Mouse (Mus musculus) kidney, postnatal 0 days (tissue): ENCODE results near the gene Adgrv1. TPM values are rescaled to one million over a fixed set of nuclear protein-coding genes. Genes with fewer than 3 reads are reported as not detected.
A peak's percentile ranks its signal among the peaks of the same experiment; 100 is the strongest.

Source experiments
- ATAC-seq: fragments of 200-750 bp; cut with Nextera tagmentation; replicated peaks from 2 replicates; pipeline ENCODE4 v1.8.0; 2017; ENCODE audit warnings: low read depth, moderate number of reproducible peaks, moderate TSS enrichment, moderate library complexity; ENCODE audit not compliant: low FRiP score
- DNase-seq: peaks from one replicate; pipeline ENCODE4 v3.0.0-alpha.2; 2016; ENCODE audit warnings: low spot score
- H3K27ac ChIP-seq: fragments of 300-500 bp; sonication (generic); 2 replicates; pipeline ENCODE4 v1.5.1; 2014; ENCODE audit warnings: mild to moderate bottlenecking
- H3K27me3 ChIP-seq: fragments of 300-500 bp; sonication (generic); 2 replicates; pipeline ENCODE4 v1.6.1; 2014; ENCODE audit warnings: low read length, mixed read lengths; ENCODE audit not compliant: insufficient read depth
- H3K36me3 ChIP-seq: fragments of 300-500 bp; sonication (generic); 2 replicates; pipeline ENCODE4 v1.6.1; 2014; ENCODE audit warnings: low read length, mixed read lengths; ENCODE audit not compliant: insufficient read depth
- H3K4me1 ChIP-seq: fragments of 300-500 bp; sonication (generic); replicated peaks from 2 replicates; pipeline ENCODE4 v1.6.1; 2014; ENCODE audit warnings: antibody characterized with exemption, low read length, mixed read lengths; ENCODE audit not compliant: insufficient read depth
- H3K4me2 ChIP-seq: fragments of 300-500 bp; sonication (generic); 2 replicates; pipeline ENCODE4 v1.6.1; 2014; ENCODE audit warnings: mild to moderate bottlenecking, low read length, moderate library complexity, mixed read lengths
- H3K4me3 ChIP-seq: fragments of 300-500 bp; sonication (generic); replicated peaks from 2 replicates; pipeline ENCODE4 v1.5.1; 2014; ENCODE audit warnings: low read depth, low read length
- H3K9ac ChIP-seq: fragments of 300-500 bp; sonication (generic); 2 replicates; pipeline ENCODE4 v1.6.1; 2014; ENCODE audit warnings: low read depth, low read length
- H3K9me3 ChIP-seq: fragments of 300-500 bp; sonication (generic); replicated peaks from 2 replicates; pipeline ENCODE4 v1.6.1; 2016; ENCODE audit warnings: low read length, inconsistent platforms, mixed read lengths
- CTCF ChIP-seq: IDR thresholded peaks from 2 replicates; pipeline ENCODE4 v1.5.1; 2016; ENCODE audit warnings: antibody characterized with exemption, low read depth, mild to moderate bottlenecking, moderate library complexity
- WGBS: fragments of 180-500 bp; shearing (Covaris S2); extraction: QIAGEN DNeasy Blood & Tissue Kit; methylation state at CpG from one replicate; pipeline ENCODE4 v1.1.7; 2014; 5-methylcytosine and 5-hydroxymethylcytosine counted together
- polyA plus RNA-seq: library from polyadenylated mRNA; unstranded; fragments of >200 nt; fragmentation: Nextera tagmentation; extraction: Ambion mirVana; gene quantifications from 2 replicates; pipeline ENCODE4 v1.2.1, GENCODE M21; 2015

The Adgrv1 gene
- polyA plus RNA-seq, 1 experiment from 2014 or later = 2.7 TPM

- 95% methylated on average over 6 of the region's 6 CpGs for WGBS
- no peaks in the 10 kb centered on the region for H3K36me3 ChIP-seq
- no peak for DNase-seq
Measured at GRCm38 (mm10) chr13:81370196-81370595, 262.8 kb downstream of the Adgrv1 start.

GRCm38 (mm10) chr13:81369564-81369963, 263.4 kb downstream of the Adgrv1 start:
- TF ChIP-seq CTCF = peak; percentile 83

More at GRCm38 (mm10) chr13:81370196-81370595, 262.8 kb downstream of the Adgrv1 start:
- Histone ChIP-seq H3K4me1 (no peaks in the 10 kb centered on the region), H3K4me2 (no peak overlapping the region), H3K9me3 (no peaks in the 10 kb centered on the region), H3K4me3 (no peak overlapping the region), H3K27ac (no peak overlapping the region), H3K9ac (no peak overlapping the region), H3K27me3 (no peaks in the 10 kb centered on the region)
- ATAC-seq = no peak
- TF ChIP-seq CTCF = no peak

GRCm38 (mm10) chr13:81368987-81369386, 264.0 kb downstream of the Adgrv1 start:
- Histone ChIP-seq H3K36me3 (no peaks in the 10 kb centered on the region), H3K27me3 (no peaks in the 10 kb centered on the region), H3K9me3 (no peaks in the 10 kb centered on the region), H3K4me3 (no peak overlapping the region), H3K4me1 (no peaks in the 10 kb centered on the region), H3K4me2 (no peak overlapping the region), H3K27ac (no peak overlapping the region), H3K9ac (no peak overlapping the region)
- no peak for TF ChIP-seq CTCF
- DNase-seq (no peak), ATAC-seq (no peak)
- WGBS = 65% methylated on average over 4 of the region's 4 CpGs

More at GRCm38 (mm10) chr13:81369564-81369963, 263.4 kb downstream of the Adgrv1 start:
- 87% methylated on average over 2 of the region's 2 CpGs for WGBS
- no peak overlapping the region for H3K4me3 ChIP-seq
- DNase-seq (peak; percentile 72), ATAC-seq (no peak)
- no peaks in the 10 kb centered on the region for H3K36me3 ChIP-seq
- no peak overlapping the region for H3K27ac ChIP-seq
- H3K9me3 ChIP-seq = no peaks in the 10 kb centered on the region
- H3K27me3 ChIP-seq = no peaks in the 10 kb centered on the region
- no peak overlapping the region for H3K9ac ChIP-seq
- H3K4me2 ChIP-seq = no peak overlapping the region
- no peaks in the 10 kb centered on the region for H3K4me1 ChIP-seq

GRCm38 (mm10) chr13:81367681-81368376, 265.1 kb downstream of the Adgrv1 start:
- DNase-seq (no peak), ATAC-seq (no peak)
- Histone ChIP-seq H3K4me3 (no peak overlapping the region), H3K9ac (no peak overlapping the region), H3K27me3 (no peaks in the 10 kb centered on the region), H3K9me3 (no peaks in the 10 kb centered on the region), H3K27ac (no peak overlapping the region), H3K4me2 (no peak overlapping the region), H3K36me3 (no peaks in the 10 kb centered on the region), H3K4me1 (no peaks in the 10 kb centered on the region)
- TF ChIP-seq CTCF = no peak
- 61% methylated on average over 4 of the region's 4 CpGs for WGBS

GRCm38 (mm10) chr13:81360338-81360737, 272.6 kb downstream of the Adgrv1 start:
- H3K4me1 ChIP-seq = no peaks in the 10 kb centered on the region
- no peak overlapping the region for H3K9ac ChIP-seq
- H3K4me3 ChIP-seq = no peak overlapping the region
- 78% methylated on average over 2 of the region's 2 CpGs for WGBS
- H3K9me3 ChIP-seq = no peaks in the 10 kb centered on the region
- ATAC-seq = no peak
- no peaks in the 10 kb centered on the region for H3K36me3 ChIP-seq
- H3K27ac ChIP-seq = no peak overlapping the region
- DNase-seq = no peak
- no peak for TF ChIP-seq CTCF
- no peak overlapping the region for H3K4me2 ChIP-seq
- no peaks in the 10 kb centered on the region for H3K27me3 ChIP-seq

GRCm38 (mm10) chr13:81358766-81359165, 274.2 kb downstream of the Adgrv1 start:
- no peak overlapping the region for H3K9ac ChIP-seq

More at GRCm38 (mm10) chr13:81358766-81359165, 274.2 kb downstream of the Adgrv1 start:
- H3K4me2 ChIP-seq = no peak overlapping the region
- H3K4me1 ChIP-seq = no peaks in the 10 kb centered on the region
- no peaks in the 10 kb centered on the region for H3K27me3 ChIP-seq
- DNase-seq (peak; percentile 54), ATAC-seq (0 out of 2 replicates have a peak, but pooled peaks have one; percentile 10)
- no peak for TF ChIP-seq CTCF
- WGBS = 29% methylated on average over 1 of the region's 1 CpGs
- H3K4me3 ChIP-seq = no peak overlapping the region
- no peaks in the 10 kb centered on the region for H3K9me3 ChIP-seq
- no peak overlapping the region for H3K27ac ChIP-seq
- no peaks in the 10 kb centered on the region for H3K36me3 ChIP-seq
